Mouse (Mus musculus) mature B cell (primary cell): ENCODE results near the gene Plekhg3.

Source experiments
- in situ Hi-C: fragments of 300-500 bp; cut with MboI; formaldehyde crosslinking; loops from 2 replicates; pipeline ENCODE4 v1.14.3; 2019

Gene Plekhg3

GRCm38 (mm10) chr12:76583454-76583853 is 52.8 kb downstream of the Plekhg3 start:
- in situ Hi-C loops, result no loop called here

DNA sequence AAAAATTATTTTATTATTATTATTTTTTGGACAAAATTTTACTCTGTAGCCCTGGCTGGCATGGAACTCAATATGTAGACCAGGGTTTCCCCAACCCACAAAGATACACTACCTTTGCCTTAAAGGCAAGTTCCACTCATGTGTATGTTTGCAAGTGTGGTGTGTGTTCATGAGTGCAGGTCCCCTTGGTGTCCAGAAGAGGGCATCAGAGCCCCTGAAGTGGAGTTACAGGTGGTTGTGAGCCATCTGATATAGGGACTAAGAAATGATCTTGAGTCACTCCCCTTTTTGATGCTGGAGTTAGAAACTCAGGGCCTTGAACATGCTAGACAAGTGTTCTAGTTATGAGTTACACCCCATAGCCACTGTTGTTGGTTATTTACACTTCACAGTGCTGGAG is 54.3 kb downstream of the Plekhg3 start:
- in situ Hi-C loops, result no loop called here

- in situ Hi-C loops, result no loop called here
Observed at GRCm38 (mm10) chr12:76587357-76587756, 56.7 kb downstream of the Plekhg3 start.

DNA sequence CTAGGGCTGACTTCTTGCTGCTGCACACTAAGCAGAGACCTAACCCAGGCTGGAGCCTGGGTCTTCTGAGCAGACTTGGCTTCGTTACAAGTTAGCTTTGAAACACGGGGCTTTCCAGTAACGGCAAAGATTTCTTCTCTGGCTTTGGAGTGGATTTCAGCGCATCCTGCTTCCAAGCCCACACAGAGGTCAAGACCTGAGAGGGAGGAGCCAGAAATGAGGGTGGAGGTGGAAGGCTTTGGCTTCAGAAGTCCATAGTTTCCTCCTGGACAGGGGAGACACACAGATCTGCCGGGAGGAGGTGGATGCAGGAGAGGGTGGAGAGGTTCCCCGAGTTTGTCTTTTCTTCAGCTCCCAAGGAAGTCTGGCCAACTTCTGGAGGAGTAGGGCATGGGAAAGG is 58.8 kb downstream of the Plekhg3 start:
- in situ Hi-C loops, result no loop called here

DNA sequence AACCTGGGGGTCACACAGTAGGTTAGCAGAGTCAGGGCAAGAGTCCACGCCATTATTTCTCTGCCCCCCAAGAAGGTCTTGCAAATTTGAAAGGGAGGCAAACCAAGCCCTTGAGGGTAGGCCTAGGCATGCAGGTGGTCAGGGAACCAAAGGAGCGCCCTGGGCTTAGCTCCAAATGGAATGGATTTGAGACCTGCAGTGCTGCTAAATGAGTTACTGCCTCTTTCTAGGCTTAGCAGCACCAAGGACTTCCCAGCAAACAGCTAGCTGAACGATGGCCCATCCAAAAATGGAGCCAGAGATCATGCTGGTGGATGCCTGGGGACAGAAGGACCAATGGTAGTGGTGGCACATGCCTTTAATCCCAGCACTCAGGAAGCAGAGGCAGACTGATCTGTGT is 60.3 kb downstream of the Plekhg3 start:
- in situ Hi-C loops, result loop anchor here (5.0 kb wide), 1 partner anchor 34 kb away; no protein-coding TSS in a partner anchor

DNA sequence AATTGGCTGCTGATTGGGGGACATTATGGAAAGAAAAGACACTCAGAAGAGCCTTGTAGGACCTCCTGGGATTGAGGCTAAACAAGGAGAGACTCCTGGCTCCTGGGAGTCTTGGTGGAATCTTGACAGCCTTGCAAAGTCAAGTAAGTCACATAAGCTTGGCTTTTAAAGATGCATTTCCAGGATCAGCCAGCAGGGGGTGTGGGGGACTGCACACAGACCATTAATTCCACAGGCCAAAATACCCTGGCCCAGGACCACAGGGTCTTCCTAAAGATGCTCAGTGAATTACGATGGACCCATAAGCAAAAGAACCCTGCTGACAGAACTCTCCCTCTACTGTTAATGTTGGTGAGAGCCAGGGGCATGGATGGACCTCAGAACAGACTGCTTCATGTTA is 61.5 kb downstream of the Plekhg3 start:
- in situ Hi-C loops, result loop anchor here (5.0 kb wide), 1 partner anchor 35 kb away; no protein-coding TSS in a partner anchor

- in situ Hi-C loops, result loop anchor here (5.0 kb wide), 1 partner anchor 36 kb away; no protein-coding TSS in a partner anchor
Observed at GRCm38 (mm10) chr12:76593254-76593653, 62.6 kb downstream of the Plekhg3 start.

DNA sequence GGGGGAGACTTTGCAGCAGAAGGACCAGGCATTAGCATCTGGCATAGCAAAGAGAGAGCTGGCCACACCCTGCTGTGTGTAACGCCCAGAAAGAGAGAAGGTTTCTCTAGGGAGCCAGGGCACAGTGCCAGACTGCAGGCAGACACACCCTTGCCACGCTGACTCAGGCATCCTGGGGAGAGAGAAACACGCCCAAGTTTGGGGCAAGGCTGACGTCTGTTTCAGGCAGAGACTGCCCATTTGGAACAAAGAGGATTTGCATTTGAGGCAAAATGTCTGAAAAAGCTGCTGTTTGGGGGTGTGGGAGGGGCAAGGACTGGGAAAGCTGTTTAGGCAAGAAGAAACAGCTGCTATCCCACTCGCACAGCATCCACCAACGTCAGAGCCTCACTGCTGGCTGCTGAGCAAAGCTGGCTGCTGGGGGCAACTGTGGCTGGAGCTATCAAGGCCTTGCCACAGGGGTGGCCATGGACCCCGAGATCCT is 63.2 kb downstream of the Plekhg3 start:
- in situ Hi-C loops, result loop anchor here (5.0 kb wide), 1 partner anchor 37 kb away; no protein-coding TSS in a partner anchor

DNA sequence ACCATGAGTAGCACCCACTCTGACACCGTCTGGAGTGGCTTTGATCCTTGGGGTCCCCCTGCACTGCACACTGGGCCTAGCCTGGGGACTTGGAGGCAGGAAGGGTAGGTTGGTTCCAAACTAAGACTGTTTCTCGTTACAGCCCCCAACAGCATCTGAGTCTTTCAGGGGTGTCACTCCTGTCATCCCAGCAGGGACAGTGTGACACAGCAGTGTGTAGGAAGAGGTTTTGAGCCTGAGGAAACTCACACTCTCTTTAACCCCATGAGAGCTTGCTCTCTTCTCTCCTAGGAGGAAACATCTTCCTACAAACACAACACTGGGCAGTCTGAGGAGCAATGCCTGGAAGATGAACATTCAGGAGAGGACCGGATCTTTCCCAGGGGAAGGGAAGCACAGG is 63.9 kb downstream of the Plekhg3 start:
- in situ Hi-C loops, result loop anchor here (5.0 kb wide), 1 partner anchor 37 kb away; no protein-coding TSS in a partner anchor

GRCm38 (mm10) chr12:76595830-76596229 is 65.1 kb downstream of the Plekhg3 start:
- in situ Hi-C loops, result no loop called here

DNA sequence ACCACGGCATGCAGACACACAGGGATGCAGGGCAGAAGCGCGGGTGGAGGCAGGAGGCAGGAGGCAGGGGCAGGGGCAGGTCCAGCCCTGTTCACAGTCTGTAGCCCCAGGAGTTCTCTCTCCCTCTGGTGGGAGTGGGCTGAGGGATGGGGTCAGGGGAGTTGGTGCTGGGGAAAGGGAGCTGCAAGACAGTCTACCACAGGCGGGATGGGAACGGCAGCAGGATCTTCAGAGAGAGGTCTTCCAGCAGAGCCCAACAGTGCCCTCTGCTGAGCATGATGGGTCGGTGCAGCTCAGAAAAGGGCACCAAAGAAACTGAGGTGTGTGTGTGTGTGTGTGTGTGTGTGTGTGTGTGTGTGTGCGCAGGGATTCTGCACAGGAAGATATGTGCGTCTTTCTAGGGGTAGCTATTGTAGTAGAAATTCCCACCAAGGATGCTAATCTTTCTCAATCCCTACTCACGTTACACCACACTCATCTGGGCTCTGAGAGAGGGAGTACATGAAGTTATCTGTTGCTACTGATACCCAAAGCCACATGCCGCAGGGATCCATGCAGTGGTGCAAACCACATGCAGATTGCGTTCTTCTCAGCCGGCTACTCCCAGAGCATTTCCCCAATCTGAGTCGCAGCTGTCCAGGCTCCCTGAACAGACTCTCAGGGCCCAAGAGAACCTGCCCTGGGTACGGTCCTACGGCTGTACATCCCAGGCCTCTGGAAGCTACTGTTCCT is 65.8 kb downstream of the Plekhg3 start:
- in situ Hi-C loops, result no loop called here

- in situ Hi-C loops, result no loop called here
Observed at GRCm38 (mm10) chr12:76597577-76598100, 66.9 kb downstream of the Plekhg3 start.

- in situ Hi-C loops, result no loop called here
Observed at GRCm38 (mm10) chr12:76598196-76598928, 67.7 kb downstream of the Plekhg3 start.

GRCm38 (mm10) chr12:76603779-76604178 is 73.1 kb downstream of the Plekhg3 start:
- in situ Hi-C loops, result loop anchor here (5.0 kb wide), 1 partner anchor 106 kb away; no protein-coding TSS in a partner anchor

- in situ Hi-C loops, result loop anchor here (5.0 kb wide), 1 partner anchor 107 kb away; no protein-coding TSS in a partner anchor
Observed at GRCm38 (mm10) chr12:76604546-76604945, 73.9 kb downstream of the Plekhg3 start.

DNA sequence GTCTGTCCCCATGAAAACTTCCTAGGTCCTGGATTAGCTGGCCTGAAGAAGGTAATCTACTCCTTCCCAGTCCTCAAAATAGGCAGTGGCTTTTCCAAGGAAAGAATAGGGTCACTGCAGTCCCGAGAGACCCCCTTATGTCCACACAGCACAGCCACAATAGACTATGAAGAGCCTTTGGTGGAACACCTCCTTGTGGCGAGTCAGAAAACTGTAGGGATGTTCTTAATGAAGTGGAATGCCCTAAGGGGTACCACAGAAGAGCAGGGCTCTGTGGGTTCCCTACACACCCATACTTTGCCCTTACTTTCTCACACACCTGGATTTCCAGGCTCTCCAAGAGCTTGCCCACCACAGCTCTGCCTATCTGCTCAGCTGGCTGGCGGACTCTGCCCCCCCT is 75.1 kb downstream of the Plekhg3 start:
- in situ Hi-C loops, result no loop called here

DNA sequence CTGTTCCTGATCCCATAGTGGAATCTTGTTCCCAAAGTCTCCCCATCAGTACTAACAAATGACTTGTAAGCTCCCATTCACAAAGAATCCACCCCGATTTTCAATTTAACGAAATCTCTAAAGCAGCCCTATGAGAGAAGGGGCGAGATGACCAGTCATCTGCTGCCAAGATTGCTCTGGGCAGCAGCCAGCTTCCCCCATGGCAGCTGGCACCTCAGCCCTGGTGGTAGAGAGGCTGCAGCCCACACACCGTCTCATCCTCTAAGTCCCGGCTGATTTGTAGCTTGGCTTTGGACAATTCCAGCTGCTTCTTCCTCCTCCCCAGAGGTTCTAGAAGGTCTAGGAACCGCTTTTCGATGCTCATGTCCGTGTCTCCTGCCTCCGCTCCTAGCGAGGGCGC is 77.5 kb downstream of the Plekhg3 start:
- in situ Hi-C loops, result no loop called here

GRCm38 (mm10) chr12:76608997-76609565 is 78.4 kb downstream of the Plekhg3 start:
- in situ Hi-C loops, result no loop called here

DNA sequence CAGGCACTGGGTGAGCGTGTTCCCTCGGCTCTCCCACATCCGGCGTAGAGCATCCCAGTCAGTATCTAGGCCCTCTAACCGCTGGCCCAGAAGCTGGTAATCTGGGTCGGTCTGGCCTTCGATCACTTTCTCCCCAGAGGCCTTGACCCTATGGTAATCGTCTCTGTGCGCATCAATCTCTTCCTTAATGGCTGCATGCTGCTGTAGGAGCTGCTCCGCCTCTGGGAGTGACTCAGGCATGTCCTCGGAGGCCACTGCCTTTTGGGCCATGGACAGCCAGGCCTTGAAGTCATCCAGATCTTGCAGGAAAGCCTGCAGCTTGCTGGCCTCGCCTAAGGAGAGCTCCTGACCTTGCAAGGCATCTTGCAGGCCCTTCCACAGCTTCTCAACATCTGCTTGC is 81.9 kb downstream of the Plekhg3 start:
- in situ Hi-C loops, result no loop called here

DNA sequence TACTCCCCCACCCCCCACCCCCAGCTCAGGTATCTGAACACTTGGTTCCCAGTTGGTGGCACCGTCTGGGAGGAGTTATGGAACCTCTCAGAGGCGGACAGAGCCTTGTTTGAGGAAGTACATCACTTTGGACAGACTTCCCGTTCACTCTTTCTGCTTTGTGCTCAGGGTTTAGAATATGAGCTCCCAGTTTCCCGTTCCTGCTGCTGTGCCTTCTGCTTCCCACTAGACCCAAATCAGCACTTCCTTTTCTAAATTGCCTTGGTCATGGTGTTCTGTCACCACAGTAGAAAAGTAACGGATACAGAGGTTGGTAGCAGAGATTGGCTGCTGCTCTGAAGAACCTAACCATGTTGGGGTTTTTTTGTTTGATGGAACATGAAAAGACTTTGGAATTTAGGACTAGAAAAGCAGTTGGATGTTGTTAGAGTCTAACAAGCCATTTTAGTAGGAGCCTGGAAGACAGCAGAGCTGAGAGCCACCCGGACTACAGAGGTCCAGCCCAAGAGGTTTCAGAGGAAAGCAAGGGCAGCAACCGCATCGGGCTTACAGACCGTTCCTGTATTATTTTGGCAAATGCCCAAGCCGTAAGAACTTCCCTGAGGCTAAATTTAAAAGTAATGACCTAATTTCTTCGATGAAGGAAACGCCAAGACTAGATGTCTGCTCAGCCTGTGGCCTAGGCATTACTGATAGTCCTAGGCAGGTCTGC is 84.3 kb downstream of the Plekhg3 start:
- in situ Hi-C loops, result no loop called here

- in situ Hi-C loops, result no loop called here
Observed at GRCm38 (mm10) chr12:76615580-76615937, 84.9 kb downstream of the Plekhg3 start.

DNA sequence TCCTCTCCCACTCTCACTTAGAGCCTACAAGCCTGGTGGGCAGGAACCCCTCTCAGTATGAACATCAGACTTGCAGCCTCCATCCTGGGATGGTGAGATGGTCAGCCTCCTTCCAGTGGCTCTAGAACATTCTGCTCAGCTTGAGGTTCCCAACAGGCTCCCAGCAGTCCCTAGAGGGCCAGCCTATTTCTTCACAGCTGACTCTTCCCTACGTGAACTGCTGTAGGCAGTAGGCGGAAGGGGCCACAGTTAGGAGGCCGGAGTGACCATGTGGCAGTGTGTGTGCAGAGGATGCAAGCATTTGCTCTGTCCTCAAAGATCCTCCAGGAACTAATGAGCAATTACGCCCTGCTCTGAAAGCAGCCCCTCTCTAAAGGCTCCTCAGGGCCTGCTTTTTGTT is 87.5 kb downstream of the Plekhg3 start:
- in situ Hi-C loops, result no loop called here
